Mouse (Mus musculus) skeletal muscle tissue, postnatal 0 days (tissue): ENCODE data around the gene Capn13. TPM values are rescaled to one million over a fixed set of nuclear protein-coding genes. Genes with fewer than 3 reads are reported as not detected.

Experiments used
- polyA plus RNA-seq: library from polyadenylated mRNA; unstranded; fragments of >200 nt; fragmentation: Nextera tagmentation; extraction: Ambion mirVana; gene quantifications from 2 replicates; pipeline ENCODE4 v1.2.1, GENCODE M21; 2015

The Capn13 gene
- polyA plus RNA-seq = not detected in 2 replicates

GRCm38 (mm10) chr17:73400862-73401261 lies at the start of gene Capn13:
Gene Capn13, minus strand, starts transcription at chr17:73400866.

